Mouse (Mus musculus) c-Kit-positive CD71-positive TER-119-positive erythroid progenitor cells, embryonic 14.5 days (primary cell): ENCODE results near the gene Ewsr1.
A peak's percentile ranks its signal among the peaks of the same experiment; 100 is the strongest.

Source experiments
- DNase-seq: peaks from one replicate; pipeline ENCODE4 v3.0.0-alpha.2; 2013; ENCODE audit warnings: low spot score

Gene Ewsr1

GRCm38 (mm10) chr11:5098736-5099542 lies at the start of gene Ewsr1, which contains the start of gene Rhbdd3:
Ewsr1 (minus strand) TSS chr11:5099266.
Rhbdd3 (plus strand) TSS chr11:5098926.
- DNase-seq: peak; percentile 98

- DNase-seq: no peak
These were observed 46.5 kb upstream of the Ewsr1 start for GRCm38 (mm10) chr11:5145600-5145999.

GRCm38 (mm10) chr11:5141965-5142364 lies 42.9 kb upstream of the Ewsr1 start:
- no peak for DNase-seq

GRCm38 (mm10) chr11:5141252-5141651 lies 42.2 kb upstream of the Ewsr1 start:
- no peak for DNase-seq

GRCm38 (mm10) chr11:5140619-5141018 lies 41.6 kb upstream of the Ewsr1 start:
- peak; percentile 15 for DNase-seq

- DNase-seq: no peak
These were observed 40.3 kb upstream of the Ewsr1 start for GRCm38 (mm10) chr11:5139372-5139771.

GRCm38 (mm10) chr11:5138642-5139041 lies 39.6 kb upstream of the Ewsr1 start:
- no peak for DNase-seq

- DNase-seq: no peak
These were observed 36.8 kb upstream of the Ewsr1 start for GRCm38 (mm10) chr11:5135914-5136313.

GRCm38 (mm10) chr11:5132751-5133150 lies 33.7 kb upstream of the Ewsr1 start:
- no peak for DNase-seq

GRCm38 (mm10) chr11:5130111-5130665 lies 31.1 kb upstream of the Ewsr1 start:
- DNase-seq: no peak

GRCm38 (mm10) chr11:5129035-5129480 lies 30.0 kb upstream of the Ewsr1 start:
- DNase-seq: no peak

- no peak for DNase-seq
These were observed 26.6 kb upstream of the Ewsr1 start for GRCm38 (mm10) chr11:5125713-5126112.

- peak; percentile 87 for DNase-seq
These were observed 16.0 kb upstream of the Ewsr1 start for GRCm38 (mm10) chr11:5114931-5115581.

GRCm38 (mm10) chr11:5113645-5114044 lies 14.6 kb upstream of the Ewsr1 start:
- DNase-seq: no peak

- no peak for DNase-seq
These were observed 10.4 kb upstream of the Ewsr1 start for GRCm38 (mm10) chr11:5109441-5109840.

- no peak for DNase-seq
These were observed 5.0 kb upstream of the Ewsr1 start for GRCm38 (mm10) chr11:5103986-5104509.

GRCm38 (mm10) chr11:5102384-5102783 lies 3.3 kb upstream of the Ewsr1 start:
- DNase-seq: no peak

- no peak for DNase-seq
These were observed 2.6 kb upstream of the Ewsr1 start for GRCm38 (mm10) chr11:5101641-5102040.

GRCm38 (mm10) chr11:5100801-5101200 lies 1.7 kb upstream of the Ewsr1 start:
- no peak for DNase-seq

GRCm38 (mm10) chr11:5100283-5100682 lies 1.2 kb upstream of the Ewsr1 start:
- no peak for DNase-seq

- DNase-seq: peak; percentile 83
These were observed 614 bp upstream of the Ewsr1 start for GRCm38 (mm10) chr11:5099576-5100183.

- peak; percentile 67 for DNase-seq
These were observed 881 bp downstream of the Ewsr1 start for GRCm38 (mm10) chr11:5098035-5098735.
